Mouse (Mus musculus) erythroblast, embryonic 14.5 days (primary cell): ENCODE measurements around the gene Mtmr2.

ENCODE experiments used
- GATA1 ChIP-seq: IDR thresholded peaks from 2 replicates; pipeline ENCODE4 v1.6.1; 2012; ENCODE audit warnings: low read length, inconsistent platforms, mixed read lengths
- TAL1 ChIP-seq: IDR thresholded peaks from 3 replicates; pipeline ENCODE4 v1.6.1; 2012; ENCODE audit warnings: low read length, inconsistent platforms, mixed read lengths

DNA sequence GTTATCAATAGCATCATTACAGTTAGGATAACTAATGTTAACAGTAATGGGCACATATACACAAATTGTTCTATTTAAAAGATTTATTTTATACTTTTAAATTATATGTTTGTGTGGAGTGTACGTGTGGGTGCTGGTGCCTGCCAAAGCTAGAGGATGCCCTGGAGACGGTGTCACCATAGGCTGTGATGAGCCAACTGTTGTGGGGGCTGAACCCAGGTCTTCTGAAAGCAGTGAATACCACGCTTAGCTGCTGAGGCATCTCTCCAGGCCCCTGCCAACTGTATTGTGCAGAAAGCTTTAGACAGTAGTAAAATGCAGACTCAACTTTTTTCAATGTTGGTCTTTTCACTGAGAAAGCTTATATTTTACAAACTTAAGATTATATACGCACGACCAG, 38.8 kb upstream of the Mtmr2 start:
- TF ChIP-seq GATA1 (no peak), TAL1 (no peak)
